Mouse (Mus musculus): ENCODE results near the gene Srpk2.

DNA sequence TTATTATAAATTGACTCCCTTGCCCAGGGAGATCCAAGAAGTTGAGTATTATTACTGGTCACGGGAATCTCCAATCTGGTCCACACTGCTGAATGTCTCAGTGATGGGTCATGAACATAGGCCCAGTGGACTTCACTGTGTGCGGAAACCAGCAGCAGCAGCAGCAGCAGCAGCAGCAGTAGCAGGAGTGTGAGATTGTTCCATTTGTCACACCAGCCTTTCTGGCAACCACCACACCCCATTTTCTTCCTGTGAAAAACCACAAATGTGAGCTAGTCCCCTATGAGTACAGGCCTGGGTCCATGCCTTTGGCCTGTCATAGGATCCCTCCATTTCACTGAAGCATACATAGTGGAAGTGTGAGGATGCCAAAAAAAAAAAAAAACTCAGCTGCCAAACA, 37.5 kb upstream of the Srpk2 start:
- TF ChIP-seq POLR2A (IDR thresholded peaks at IDR 0.05; ENCODE audit: control insufficient read depth in 1 of 2, insufficient read depth in 1 of 2, low read depth in 1 of 2, low read length in 2 of 2, poor library complexity in 1 of 2), result no peak
- TF ChIP-seq ZKSCAN1 (IDR thresholded peaks at IDR 0.05; ENCODE audit: low read depth, low read length), result no peak
- no peak for TF ChIP-seq CTCF (IDR thresholded peaks at IDR 0.05 in 2 of 3, conservative IDR thresholded peaks at IDR 0.05 in 1 of 3; ENCODE audit: control insufficient read depth in 1 of 3, insufficient read depth in 1 of 3, low read depth in 2 of 3, low read length in 3 of 3, poor library complexity in 1 of 3, severe bottlenecking in 1 of 3)
- TF ChIP-seq USF1 (IDR thresholded peaks at IDR 0.05; ENCODE audit: low read depth, low read length), result no peak
- no peak for TF ChIP-seq MAX (IDR thresholded peaks at IDR 0.05; ENCODE audit: low read length)
- TF ChIP-seq EP300 (IDR thresholded peaks at IDR 0.05; ENCODE audit: low read depth in 1 of 2, low read length in 2 of 2), result no peak
- TF ChIP-seq SIN3A (IDR thresholded peaks at IDR 0.05; ENCODE audit: low read length), result no peak
- no peak for TF ChIP-seq RCOR1 (IDR thresholded peaks at IDR 0.05; ENCODE audit: low read depth, low read length)
